Mouse (Mus musculus) kidney, adult 2 months (tissue): ENCODE data around the gene Rtn4rl1. TPM values are rescaled to one million over a fixed set of nuclear protein-coding genes. Genes with fewer than 3 reads are reported as not detected.

Experiments
- DNase-seq: peaks from one replicate; pipeline ENCODE4 v3.0.0; 2021
- H3K27ac ChIP-seq: fragments of 200-500 bp; 2 replicates; pipeline ENCODE4 v1.5.1; 2012; ENCODE audit warnings: low read depth, low read length, control low read depth, inconsistent platforms; ENCODE audit not compliant: insufficient read depth
- H3K27me3 ChIP-seq: fragments of 200-500 bp; replicated peaks from 2 replicates; pipeline ENCODE4 v1.6.1; 2012; ENCODE audit warnings: mild to moderate bottlenecking, moderate library complexity, low read length, inconsistent platforms; ENCODE audit not compliant: control insufficient read depth, insufficient read depth
- H3K36me3 ChIP-seq: fragments of 200-500 bp; 2 replicates; pipeline ENCODE4 v1.6.1; 2012; ENCODE audit warnings: mild to moderate bottlenecking, moderate library complexity, low read length, inconsistent platforms; ENCODE audit not compliant: control insufficient read depth, insufficient read depth
- H3K4me1 ChIP-seq: fragments of 200-500 bp; 2 replicates; pipeline ENCODE4 v1.6.1; 2011; ENCODE audit warnings: low read length; ENCODE audit not compliant: control insufficient read depth, insufficient read depth
- H3K4me3 ChIP-seq: fragments of 200-500 bp; 2 replicates; pipeline ENCODE4 v1.5.1; 2011; ENCODE audit warnings: mild to moderate bottlenecking, low read depth, low read length, control low read depth; ENCODE audit not compliant: insufficient read depth
- CTCF ChIP-seq: fragments of 200-500 bp; conservative IDR thresholded peaks from 2 replicates; pipeline ENCODE4 v1.5.1; 2011; ENCODE audit warnings: low read depth, mild to moderate bottlenecking, control low read depth, low read length, moderate library complexity, mixed read lengths; ENCODE audit not compliant: insufficient read depth, insufficient read length
- POLR2A ChIP-seq: fragments of 200-500 bp; IDR thresholded peaks from one replicate; pipeline ENCODE4 v1.6.1; 2011; ENCODE audit warnings: low read depth, low read length, control low read depth
- WGBS: fragments of 180-500 bp; shearing (Covaris S2); methylation state at CpG from one replicate; pipeline ENCODE4 v1.1.7; 2018; 5-methylcytosine and 5-hydroxymethylcytosine counted together
- polyA plus RNA-seq: library from polyadenylated mRNA; depleted of rRNA; stranded (reverse); fragments of >200 nt; gene quantifications from 2 replicates; pipeline ENCODE4 v1.2.3, GENCODE M21; 2012

The Rtn4rl1 gene
- polyA plus RNA-seq, 1 experiment, result 11.3 TPM

GRCm38 (mm10) chr11:75257056-75257648 is 63.6 kb downstream of the Rtn4rl1 start:
- H3K36me3 ChIP-seq, result no peaks in the 10 kb centered on the region
- no peak overlapping the region for H3K4me3 ChIP-seq
- no peak for DNase-seq
- no peaks in the 10 kb centered on the region for H3K4me1 ChIP-seq
- no peak for TF ChIP-seq POLR2A
- TF ChIP-seq CTCF, result no peak
- H3K27ac ChIP-seq, result no peak overlapping the region
- WGBS, result 94% methylated on average over 4 of the region's 4 CpGs
- H3K27me3 ChIP-seq, result no peaks in the 10 kb centered on the region

DNA sequence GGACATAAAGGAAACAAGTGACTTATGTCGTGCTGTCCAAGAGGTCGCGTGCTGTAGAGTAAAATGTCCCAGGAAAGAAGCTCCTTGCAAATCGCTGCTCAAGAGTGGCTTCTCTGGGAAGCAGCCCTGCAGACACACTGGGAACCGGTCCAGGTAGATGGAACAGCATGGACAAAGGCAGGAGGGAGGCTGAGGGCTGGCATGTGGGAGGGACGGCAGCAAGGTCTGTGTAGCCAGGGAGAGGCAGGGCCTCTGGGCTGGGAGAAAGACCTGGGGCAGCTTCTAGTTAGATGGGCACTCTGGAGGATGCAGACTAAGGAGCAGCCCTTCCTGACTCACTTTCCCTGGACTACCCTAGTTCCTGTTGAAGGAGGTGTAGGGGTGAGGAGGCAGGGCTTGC is 65.8 kb downstream of the Rtn4rl1 start:
- H3K27ac ChIP-seq, result no peak overlapping the region
- WGBS, result 51% methylated on average over 6 of the region's 6 CpGs

DNA sequence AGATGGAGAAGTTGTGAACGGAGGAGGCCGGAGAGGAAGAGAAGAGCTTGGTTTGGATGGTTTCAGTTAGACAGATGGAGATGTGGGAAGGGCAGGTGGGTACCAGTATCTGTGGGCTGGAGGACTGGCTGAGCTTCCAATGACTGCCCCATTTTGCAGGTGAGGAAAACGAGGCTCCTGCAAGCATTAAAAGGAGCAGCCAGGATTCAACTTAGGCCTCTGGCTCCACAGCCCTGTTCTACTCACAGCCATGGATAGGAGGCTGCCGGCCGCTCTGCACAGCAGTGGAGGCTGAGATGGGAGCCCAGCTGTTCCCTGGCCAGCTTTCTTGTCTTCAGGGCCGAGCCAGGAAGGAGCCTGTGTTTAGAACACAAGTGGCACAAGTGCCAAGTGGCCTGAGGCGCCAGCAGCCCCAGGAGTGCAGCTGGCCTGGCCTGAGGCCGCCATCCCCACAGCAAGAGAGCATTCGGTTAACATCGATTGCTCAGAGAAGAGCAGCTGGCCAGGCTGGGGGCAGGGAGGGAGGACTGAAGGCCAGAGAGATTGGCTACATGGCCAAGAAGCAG is 66.5 kb downstream of the Rtn4rl1 start:
- WGBS, result 75% methylated on average over 10 of the region's 10 CpGs
- Histone ChIP-seq H3K27me3 (no peaks in the 10 kb centered on the region), H3K4me1 (no peaks in the 10 kb centered on the region), H3K4me3 (no peak overlapping the region), H3K27ac (no peak overlapping the region), H3K36me3 (no peaks in the 10 kb centered on the region)
- TF ChIP-seq CTCF (no peak), POLR2A (no peak)
- no peak for DNase-seq

More for the DNA sequence above, 65.8 kb downstream of the Rtn4rl1 start:
- TF ChIP-seq POLR2A (no peak), CTCF (no peak)
- Histone ChIP-seq H3K27me3 (no peaks in the 10 kb centered on the region), H3K36me3 (no peaks in the 10 kb centered on the region), H3K4me3 (no peak overlapping the region), H3K4me1 (no peaks in the 10 kb centered on the region)
- no peak for DNase-seq

DNA sequence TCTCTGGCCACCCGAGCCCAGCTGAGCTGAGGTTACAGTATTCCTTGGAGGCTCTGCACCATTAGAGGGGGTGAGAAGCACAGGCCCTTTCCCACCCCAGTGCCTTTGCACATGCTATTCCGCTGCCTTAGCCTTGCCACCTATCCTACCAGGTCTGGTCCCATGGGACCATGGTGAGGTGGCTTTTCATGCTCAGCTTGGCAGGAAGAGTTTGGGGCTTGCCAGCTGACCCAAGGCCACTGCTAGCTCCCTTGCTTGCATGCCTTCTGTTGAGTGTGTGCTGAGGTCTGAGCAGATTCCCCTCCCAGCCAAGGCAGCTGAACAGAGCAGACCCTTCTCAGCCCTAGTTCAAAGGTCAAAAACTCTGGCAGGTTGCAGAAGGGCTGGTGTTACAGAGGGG is 67.4 kb downstream of the Rtn4rl1 start:
- H3K27me3 ChIP-seq, result no peaks in the 10 kb centered on the region
- H3K4me1 ChIP-seq, result no peaks in the 10 kb centered on the region
- no peak overlapping the region for H3K27ac ChIP-seq
- no peak for DNase-seq
- TF ChIP-seq CTCF (no peak), POLR2A (no peak)
- 88% methylated on average over 2 of the region's 2 CpGs for WGBS
- H3K36me3 ChIP-seq, result no peaks in the 10 kb centered on the region
- no peak overlapping the region for H3K4me3 ChIP-seq

GRCm38 (mm10) chr11:75261730-75262129 is 68.1 kb downstream of the Rtn4rl1 start:
- 91% methylated on average over 4 of the region's 4 CpGs for WGBS
- TF ChIP-seq POLR2A (no peak), CTCF (no peak)
- Histone ChIP-seq H3K27ac (no peak overlapping the region), H3K36me3 (no peaks in the 10 kb centered on the region), H3K27me3 (no peaks in the 10 kb centered on the region), H3K4me3 (no peak overlapping the region), H3K4me1 (no peaks in the 10 kb centered on the region)
- no peak for DNase-seq

GRCm38 (mm10) chr11:75262181-75262580 is 68.6 kb downstream of the Rtn4rl1 start:
- peaks cover 2% of the 10 kb centered on the region; the same call in 1 of the 2 replicates for H3K4me1 ChIP-seq
- H3K4me3 ChIP-seq, result no peak overlapping the region
- WGBS, result 77% methylated on average over 3 of the region's 3 CpGs
- no peaks in the 10 kb centered on the region for H3K27me3 ChIP-seq
- no peak for DNase-seq
- no peak for TF ChIP-seq POLR2A
- no peak for TF ChIP-seq CTCF
- H3K27ac ChIP-seq, result no peak overlapping the region
- no peaks in the 10 kb centered on the region for H3K36me3 ChIP-seq

- DNase-seq, result no peak
- Histone ChIP-seq H3K4me3 (no peak overlapping the region), H3K27me3 (no peaks in the 10 kb centered on the region), H3K36me3 (no peaks in the 10 kb centered on the region), H3K4me1 (peaks cover 8% of the 10 kb centered on the region; the same call in 1 of the 2 replicates), H3K27ac (peak overlapping the region; percentile 46)
- WGBS, result 51% methylated on average over 5 of the region's 5 CpGs
- TF ChIP-seq CTCF (no peak), POLR2A (no peak)
Observed at GRCm38 (mm10) chr11:75262791-75263190, 69.2 kb downstream of the Rtn4rl1 start.
